Mouse (Mus musculus) testis, adult 2 months (tissue): Measurements from ENCODE around the gene Erc2.

ENCODE experiments used
- CTCF ChIP-seq: fragments of 200-500 bp; IDR thresholded peaks from 2 replicates; pipeline ENCODE4 v1.5.1; 2012; ENCODE audit warnings: low read depth, mild to moderate bottlenecking, inconsistent platforms, low read length, moderate library complexity; ENCODE audit not compliant: control insufficient read depth, insufficient read depth, insufficient replicate concordance
- POLR2A ChIP-seq: fragments of 200-500 bp; IDR thresholded peaks from 2 replicates; pipeline ENCODE4 v1.6.1; 2012; ENCODE audit warnings: low read depth, mild to moderate bottlenecking, inconsistent platforms, low read length, moderate library complexity; ENCODE audit not compliant: control insufficient read depth

GRCm38 (mm10) chr14:28069826-28070225 lies 447.6 kb downstream of the Erc2 start:
- TF ChIP-seq CTCF: no peak
- no peak for TF ChIP-seq POLR2A
